Mouse (Mus musculus): ENCODE measurements around the gene Ano9. TPM values are rescaled to one million over a fixed set of nuclear protein-coding genes. Genes with fewer than 3 reads are reported as not detected.

Ano9 gene
- polyA plus RNA-seq, 2 experiments: 4.3 to 8.0 TPM

- no peak for TF ChIP-seq POLR2A (IDR thresholded peaks at IDR 0.05; ENCODE audit: borderline replicate concordance, extremely low read depth, insufficient read depth, insufficient read length)
- 29% methylated on average over 23 of the region's 23 CpGs for WGBS
- Histone ChIP-seq H3K4me1 (ENCODE audit: control insufficient read depth, insufficient read depth, low read length) (peaks cover 11% of the 10 kb centered on the region), H3K9ac (ENCODE audit: low read depth, low read length, severe bottlenecking) (no peak overlapping the region), H3K27me3 (ENCODE audit: control insufficient read depth, insufficient read depth, low read length) (peaks cover 14% of the 10 kb centered on the region), H3K9me3 (ENCODE audit: control insufficient read depth, low read length) (no peaks in the 10 kb centered on the region), H3K4me3 (replicated peaks; ENCODE audit: low read length) (no peak overlapping the region), H3K4me2 (replicated peaks; ENCODE audit: low read depth, low read length, severe bottlenecking) (no peak overlapping the region), H3K36me3 (ENCODE audit: control insufficient read depth, insufficient read depth, low read length) (0 out of 2 replicates have a peak, but pooled peaks cover 5% of the 10 kb centered on the region), H3K27ac (replicated peaks; ENCODE audit: low read depth, low read length) (no peak overlapping the region)
- no peak for DNase-seq (ENCODE audit: low spot score)
- ATAC-seq (ENCODE audit: low FRiP score, low read depth): no peak
Measured at GRCm38 (mm10) chr7:141072017-141072745, 45.4 kb downstream of the Ano9 start.

- peaks cover 11% of the 10 kb centered on the region for H3K4me1 ChIP-seq (ENCODE audit: control insufficient read depth, insufficient read depth, low read length)
- H3K36me3 ChIP-seq (ENCODE audit: control insufficient read depth, insufficient read depth, low read length): peaks cover 15% of the 10 kb centered on the region
- H3K27me3 ChIP-seq (ENCODE audit: control insufficient read depth, insufficient read depth, low read length): peaks cover 14% of the 10 kb centered on the region
- H3K4me3 ChIP-seq (replicated peaks; ENCODE audit: low read length): peak overlapping the region; percentile 33
- H3K9me3 ChIP-seq (ENCODE audit: control insufficient read depth, low read length): no peaks in the 10 kb centered on the region
- no peak for TF ChIP-seq POLR2A (IDR thresholded peaks at IDR 0.05; ENCODE audit: borderline replicate concordance, extremely low read depth, insufficient read depth, insufficient read length)
- peak overlapping the region; percentile 43 for H3K9ac ChIP-seq (ENCODE audit: low read depth, low read length, severe bottlenecking)
- WGBS: 1% methylated on average over 42 of the region's 51 CpGs
- ATAC-seq (ENCODE audit: low FRiP score, low read depth) (peak; percentile 64), DNase-seq (ENCODE audit: low spot score) (peak; percentile 87)
- H3K4me2 ChIP-seq (replicated peaks; ENCODE audit: low read depth, low read length, severe bottlenecking): peak overlapping the region; percentile 75
- H3K27ac ChIP-seq (replicated peaks; ENCODE audit: low read depth, low read length): no peak overlapping the region
Measured at GRCm38 (mm10) chr7:141070058-141070862, 47.3 kb downstream of the Ano9 start.

DNA sequence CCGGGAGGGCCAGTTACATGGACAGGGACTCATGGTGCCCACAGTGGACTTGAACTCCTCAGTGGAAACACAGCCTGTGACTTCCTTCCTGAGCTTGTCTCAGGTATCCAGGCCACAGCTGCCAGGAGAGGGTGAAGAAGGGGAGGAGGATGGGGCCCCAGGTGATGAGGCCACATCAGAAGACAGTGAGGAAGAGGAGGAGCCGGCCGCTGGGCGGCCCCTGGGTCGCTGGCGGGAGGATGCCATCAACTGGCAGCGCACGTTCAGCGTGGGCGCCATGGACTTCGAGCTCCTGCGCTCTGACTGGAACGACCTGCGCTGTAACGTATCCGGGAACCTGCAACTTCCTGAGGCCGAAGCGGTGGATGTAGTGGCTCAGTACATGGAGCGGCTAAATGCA lies 49.3 kb downstream of the Ano9 start:
- Histone ChIP-seq H3K36me3 (ENCODE audit: control insufficient read depth, insufficient read depth, low read length) (peaks cover 32% of the 10 kb centered on the region), H3K9me3 (ENCODE audit: control insufficient read depth, low read length) (no peaks in the 10 kb centered on the region), H3K4me2 (replicated peaks; ENCODE audit: low read depth, low read length, severe bottlenecking) (no peak overlapping the region), H3K4me1 (ENCODE audit: control insufficient read depth, insufficient read depth, low read length) (peaks cover 11% of the 10 kb centered on the region), H3K9ac (ENCODE audit: low read depth, low read length, severe bottlenecking) (no peak overlapping the region), H3K27ac (replicated peaks; ENCODE audit: low read depth, low read length) (no peak overlapping the region), H3K4me3 (replicated peaks; ENCODE audit: low read length) (no peak overlapping the region), H3K27me3 (ENCODE audit: control insufficient read depth, insufficient read depth, low read length) (peaks cover 14% of the 10 kb centered on the region)
- WGBS: 73% methylated on average over 19 of the region's 19 CpGs
- TF ChIP-seq POLR2A (IDR thresholded peaks at IDR 0.05; ENCODE audit: borderline replicate concordance, extremely low read depth, insufficient read depth, insufficient read length): no peak
- DNase-seq (ENCODE audit: low spot score): no peak
- no peak for ATAC-seq (ENCODE audit: low FRiP score, low read depth)

- WGBS: 90% methylated on average over 7 of the region's 7 CpGs
- H3K9ac ChIP-seq (ENCODE audit: low read depth, low read length, severe bottlenecking): no peak overlapping the region
- H3K9me3 ChIP-seq (ENCODE audit: control insufficient read depth, low read length): no peaks in the 10 kb centered on the region
- no peak for ATAC-seq (ENCODE audit: low FRiP score, low read depth)
- TF ChIP-seq POLR2A (IDR thresholded peaks at IDR 0.05; ENCODE audit: borderline replicate concordance, extremely low read depth, insufficient read depth, insufficient read length): no peak
- H3K4me1 ChIP-seq (ENCODE audit: control insufficient read depth, insufficient read depth, low read length): peaks cover 3% of the 10 kb centered on the region
- H3K27me3 ChIP-seq (ENCODE audit: control insufficient read depth, insufficient read depth, low read length): peaks cover 1% of the 10 kb centered on the region; the same call in 1 of the 2 replicates
- H3K36me3 ChIP-seq (ENCODE audit: control insufficient read depth, insufficient read depth, low read length): peaks cover 37% of the 10 kb centered on the region
- no peak overlapping the region for H3K4me2 ChIP-seq (replicated peaks; ENCODE audit: low read depth, low read length, severe bottlenecking)
- no peak overlapping the region for H3K4me3 ChIP-seq (replicated peaks; ENCODE audit: low read length)
- DNase-seq (ENCODE audit: low spot score): no peak
- no peak overlapping the region for H3K27ac ChIP-seq (replicated peaks; ENCODE audit: low read depth, low read length)
Measured at GRCm38 (mm10) chr7:141064576-141064975, 53.0 kb downstream of the Ano9 start.

- H3K36me3 ChIP-seq (ENCODE audit: control insufficient read depth, insufficient read depth, low read length): peaks cover 37% of the 10 kb centered on the region
- WGBS: 90% methylated on average over 7 of the region's 7 CpGs
- H3K9ac ChIP-seq (ENCODE audit: low read depth, low read length, severe bottlenecking): no peak overlapping the region
- TF ChIP-seq POLR2A (IDR thresholded peaks at IDR 0.05; ENCODE audit: borderline replicate concordance, extremely low read depth, insufficient read depth, insufficient read length): no peak
- H3K27me3 ChIP-seq (ENCODE audit: control insufficient read depth, insufficient read depth, low read length): no peaks in the 10 kb centered on the region
- no peak overlapping the region for H3K4me3 ChIP-seq (replicated peaks; ENCODE audit: low read length)
- H3K9me3 ChIP-seq (ENCODE audit: control insufficient read depth, low read length): no peaks in the 10 kb centered on the region
- peaks cover 3% of the 10 kb centered on the region for H3K4me1 ChIP-seq (ENCODE audit: control insufficient read depth, insufficient read depth, low read length)
- DNase-seq (ENCODE audit: low spot score) (no peak), ATAC-seq (ENCODE audit: low FRiP score, low read depth) (no peak)
- no peak overlapping the region for H3K4me2 ChIP-seq (replicated peaks; ENCODE audit: low read depth, low read length, severe bottlenecking)
- no peak overlapping the region for H3K27ac ChIP-seq (replicated peaks; ENCODE audit: low read depth, low read length)
Measured at GRCm38 (mm10) chr7:141064175-141064574, 53.4 kb downstream of the Ano9 start.

Measured in limb, embryonic 14.5 days (tissue).